Mouse (Mus musculus): ENCODE measurements around the gene A630001G21Rik. TPM values are rescaled to one million over a fixed set of nuclear protein-coding genes. Genes with fewer than 3 reads are reported as not detected.

Gene A630001G21Rik
- total RNA-seq, 2 experiments from 2014 or later: 0.55 TPM; not detected in 1

- DNase-seq (ENCODE audit: low spot score): peak; percentile 23
These were observed 6.5 kb downstream of the A630001G21Rik start for GRCm38 (mm10) chr1:85771976-85772375.

GRCm38 (mm10) chr1:85767754-85768153 lies 10.7 kb downstream of the A630001G21Rik start:
- DNase-seq (ENCODE audit: low spot score): no peak

GRCm38 (mm10) chr1:85766120-85766519 lies 12.3 kb downstream of the A630001G21Rik start:
- DNase-seq (ENCODE audit: low spot score): no peak

- no peak for DNase-seq (ENCODE audit: low spot score)
These were observed 14.2 kb downstream of the A630001G21Rik start for GRCm38 (mm10) chr1:85764291-85764690.

- DNase-seq (ENCODE audit: low spot score): no peak
These were observed 15.1 kb downstream of the A630001G21Rik start for GRCm38 (mm10) chr1:85763386-85763785.

- no peak for DNase-seq (ENCODE audit: low spot score)
These were observed 16.8 kb downstream of the A630001G21Rik start for GRCm38 (mm10) chr1:85761665-85762064.

GRCm38 (mm10) chr1:85758969-85759293 lies 19.5 kb downstream of the A630001G21Rik start:
- DNase-seq (ENCODE audit: low spot score): no peak

- peak; percentile 57 for DNase-seq (ENCODE audit: low spot score)
These were observed 20.0 kb downstream of the A630001G21Rik start for GRCm38 (mm10) chr1:85758231-85758968.

GRCm38 (mm10) chr1:85757531-85758230 lies 20.8 kb downstream of the A630001G21Rik start:
- peak; percentile 30 for DNase-seq (ENCODE audit: low spot score)

GRCm38 (mm10) chr1:85751932-85752680 lies 26.3 kb downstream of the A630001G21Rik start:
- DNase-seq (ENCODE audit: low spot score): no peak

- peak; percentile 43 for DNase-seq (ENCODE audit: low spot score)
These were observed 26.9 kb downstream of the A630001G21Rik start for GRCm38 (mm10) chr1:85751494-85751893.

- DNase-seq (ENCODE audit: low spot score): no peak
These were observed 27.8 kb downstream of the A630001G21Rik start for GRCm38 (mm10) chr1:85750650-85751049.

GRCm38 (mm10) chr1:85749829-85750228 lies 28.6 kb downstream of the A630001G21Rik start:
- DNase-seq (ENCODE audit: low spot score): no peak

GRCm38 (mm10) chr1:85746511-85746910 lies 31.9 kb downstream of the A630001G21Rik start:
- DNase-seq (ENCODE audit: low spot score): no peak

- no peak for DNase-seq (ENCODE audit: low spot score)
These were observed 33.9 kb downstream of the A630001G21Rik start for GRCm38 (mm10) chr1:85744539-85744938.

GRCm38 (mm10) chr1:85742916-85743505 lies 35.4 kb downstream of the A630001G21Rik start:
- no peak for DNase-seq (ENCODE audit: low spot score)

GRCm38 (mm10) chr1:85742333-85742732 lies 36.1 kb downstream of the A630001G21Rik start:
- no peak for DNase-seq (ENCODE audit: low spot score)

- DNase-seq (ENCODE audit: low spot score): no peak
These were observed 37.5 kb downstream of the A630001G21Rik start for GRCm38 (mm10) chr1:85740923-85741322.

- no peak for DNase-seq (ENCODE audit: low spot score)
These were observed 38.6 kb downstream of the A630001G21Rik start for GRCm38 (mm10) chr1:85739819-85740218.

- no peak for DNase-seq (ENCODE audit: low spot score)
These were observed 39.4 kb downstream of the A630001G21Rik start for GRCm38 (mm10) chr1:85739000-85739399.

- DNase-seq (ENCODE audit: low spot score): peak; percentile 84
These were observed 41.9 kb downstream of the A630001G21Rik start for GRCm38 (mm10) chr1:85736355-85737184.

Measured in gastrocnemius, adult 18-20 months (tissue).